Mouse (Mus musculus): Measurements from ENCODE around the gene Poldip2.

- TF ChIP-seq CTCF (IDR thresholded peaks at IDR 0.05; ENCODE audit: borderline replicate concordance, control insufficient read depth, extremely low read depth, insufficient read depth, low read length, poor library complexity) = 0 out of 2 replicates have a peak, but pooled peaks have one; percentile 23
- TF ChIP-seq POLR2A (IDR thresholded peaks at IDR 0.05; ENCODE audit: control insufficient read depth, extremely low read depth, insufficient read depth, low read length, poor library complexity) = no peak; the same call in 1 of the 2 replicates
Observed at GRCm38 (mm10) chr11:78465568-78466180, 46.3 kb upstream of the Poldip2 start, which contains the start of gene Slc46a1.

All from thymus, adult 2 months (tissue).